Mouse (Mus musculus) bone marrow macrophage, adult 2 months (primary cell): ENCODE data around the gene Crocc.

ENCODE experiments used
- CTCF ChIP-seq: IDR thresholded peaks from 2 replicates; pipeline ENCODE4 v1.5.1; 2012; ENCODE audit warnings: low read depth, mild to moderate bottlenecking, low read length, moderate library complexity
- POLR2A ChIP-seq: IDR thresholded peaks from 2 replicates; pipeline ENCODE4 v1.6.1; 2012; ENCODE audit warnings: mild to moderate bottlenecking, low read depth, low read length, borderline replicate concordance

DNA sequence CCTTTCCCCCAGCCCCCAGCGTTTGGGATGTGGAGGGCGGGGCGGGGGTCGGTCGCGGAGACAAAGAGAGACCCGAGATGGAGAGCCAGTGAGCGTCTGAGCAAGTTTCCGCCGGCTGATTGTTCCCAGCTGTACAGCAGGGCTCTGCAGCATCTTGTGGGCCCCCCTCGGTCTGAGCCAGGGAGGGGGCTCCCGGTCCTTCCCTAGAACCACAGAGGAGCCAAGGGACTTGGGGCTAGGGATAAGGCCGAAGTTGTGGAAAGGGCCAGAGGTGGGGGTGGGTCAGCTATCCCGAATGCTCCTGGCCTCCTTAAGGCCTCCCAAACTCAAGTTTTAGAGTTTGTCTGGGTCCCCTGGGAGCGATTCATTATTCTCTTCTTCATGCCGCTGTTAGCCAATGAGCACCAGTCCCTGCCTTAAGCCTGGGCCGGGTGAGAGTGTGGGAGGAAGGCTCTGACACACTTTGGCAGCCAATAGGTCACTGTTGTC, 49.4 kb downstream of the Crocc start:
- TF ChIP-seq CTCF (no peak), POLR2A (no peak)
